Mouse (Mus musculus) midbrain, embryonic 14.5 days (tissue): Measurements from ENCODE around the gene Cpt1a. TPM values are rescaled to one million over a fixed set of nuclear protein-coding genes. Genes with fewer than 3 reads are reported as not detected.

Experiments used
- ATAC-seq: fragments of 200-750 bp; cut with Nextera tagmentation; 2 replicates; pipeline ENCODE4 v1.8.0; 2017; ENCODE audit warnings: moderate number of reproducible peaks, moderate library complexity; ENCODE audit not compliant: low FRiP score, low TSS enrichment
- DNase-seq: peaks from one replicate; pipeline ENCODE4 v3.0.0-alpha.2; 2015
- H3K27ac ChIP-seq: fragments of 300-500 bp; sonication (generic); replicated peaks from 2 replicates; pipeline ENCODE4 v1.5.1; 2014; ENCODE audit warnings: mild to moderate bottlenecking, low read depth, low read length, moderate library complexity
- H3K27me3 ChIP-seq: fragments of 300-500 bp; sonication (generic); 2 replicates; pipeline ENCODE4 v1.6.1; 2014; ENCODE audit warnings: low read length, control low read depth, mixed read lengths; ENCODE audit not compliant: control insufficient read depth, insufficient read depth
- H3K36me3 ChIP-seq: fragments of 300-500 bp; sonication (generic); 2 replicates; pipeline ENCODE4 v1.6.1; 2014; ENCODE audit warnings: low read length, control low read depth; ENCODE audit not compliant: control insufficient read depth, insufficient read depth
- H3K4me1 ChIP-seq: fragments of 300-500 bp; sonication (generic); 2 replicates; pipeline ENCODE4 v1.6.1; 2014; ENCODE audit warnings: mild to moderate bottlenecking, antibody characterized with exemption, low read length, control low read depth; ENCODE audit not compliant: control insufficient read depth, insufficient read depth
- H3K4me2 ChIP-seq: fragments of 300-500 bp; sonication (generic); 2 replicates; pipeline ENCODE4 v1.6.1; 2014; ENCODE audit warnings: mild to moderate bottlenecking, low read length, moderate library complexity
- H3K4me3 ChIP-seq: fragments of 300-500 bp; sonication (generic); replicated peaks from 2 replicates; pipeline ENCODE4 v1.5.1; 2014; ENCODE audit warnings: low read depth, low read length
- H3K9ac ChIP-seq: fragments of 300-500 bp; sonication (generic); replicated peaks from 2 replicates; pipeline ENCODE4 v1.6.1; 2014; ENCODE audit warnings: mild to moderate bottlenecking, low read length, moderate library complexity
- H3K9me3 ChIP-seq: fragments of 300-500 bp; sonication (generic); 2 replicates; pipeline ENCODE4 v1.6.1; 2016; ENCODE audit warnings: low read length, control low read depth, mixed read lengths; ENCODE audit not compliant: control insufficient read depth
- WGBS: fragments of 180-500 bp; shearing (Covaris S2); extraction: QIAGEN DNeasy Blood & Tissue Kit; methylation state at CpG from one replicate; pipeline ENCODE4 v1.1.7; 2014; 5-methylcytosine and 5-hydroxymethylcytosine counted together
- polyA plus RNA-seq: library from polyadenylated mRNA; unstranded; fragments of >200 nt; fragmentation: Nextera tagmentation; extraction: Ambion mirVana; gene quantifications from 2 replicates; pipeline ENCODE4 v1.2.1, GENCODE M21; 2014

Cpt1a gene
- polyA plus RNA-seq: 9.3 and 19.2 TPM in 2 replicates

DNA sequence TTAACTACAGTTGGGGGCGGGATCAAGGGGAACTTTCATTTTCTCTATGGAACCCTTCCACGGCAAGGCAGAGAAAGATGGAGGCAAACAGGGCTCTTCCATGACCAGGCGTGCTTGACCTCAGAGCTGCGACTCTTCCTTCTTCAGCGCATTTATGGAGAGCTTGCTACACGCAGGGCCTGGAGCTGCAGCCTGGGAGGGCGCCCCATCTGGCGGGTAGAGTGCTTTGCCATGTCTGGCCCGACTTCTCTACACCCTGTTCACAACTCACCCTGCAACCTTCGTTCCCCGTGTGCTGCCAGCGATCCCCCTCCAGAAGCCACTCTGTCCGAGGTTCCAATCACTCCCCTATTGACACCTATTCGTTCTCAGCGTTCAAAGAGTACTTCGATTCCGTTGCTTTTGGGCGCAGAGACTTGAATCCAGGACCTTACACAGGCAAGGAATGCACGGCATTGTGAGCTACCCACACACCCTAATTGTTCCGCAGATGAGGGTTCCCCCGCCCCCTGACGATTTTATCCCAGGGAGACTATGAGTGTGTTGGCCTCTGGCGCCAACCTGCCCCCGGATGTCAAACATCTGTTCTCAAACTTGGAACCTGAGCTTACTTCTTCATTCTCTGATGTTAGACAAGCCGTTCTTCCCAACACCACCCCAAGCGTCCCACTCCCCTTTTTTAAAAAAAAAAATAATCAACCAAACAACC, at the start of gene Cpt1a:
Gene Cpt1a, plus strand, starts transcription at position 74 of the 709 bp plus-strand sequence.
- Histone ChIP-seq H3K27me3 (peaks cover 31% of the 10 kb centered on the region), H3K36me3 (no peaks in the 10 kb centered on the region), H3K9me3 (no peaks in the 10 kb centered on the region), H3K4me1 (peaks cover 27% of the 10 kb centered on the region), H3K27ac (no peak within 1 kb of the TSS), H3K4me2 (peak within 1 kb of the TSS; percentile 85), H3K4me3 (peak within 1 kb of the TSS; percentile 50), H3K9ac (peak within 1 kb of the TSS; percentile 50; the same call in 1 of the 2 replicates)
- WGBS: 6% methylated on average over 26 of the region's 26 CpGs
- DNase-seq: peak; percentile 31
- ATAC-seq: no peak

DNA sequence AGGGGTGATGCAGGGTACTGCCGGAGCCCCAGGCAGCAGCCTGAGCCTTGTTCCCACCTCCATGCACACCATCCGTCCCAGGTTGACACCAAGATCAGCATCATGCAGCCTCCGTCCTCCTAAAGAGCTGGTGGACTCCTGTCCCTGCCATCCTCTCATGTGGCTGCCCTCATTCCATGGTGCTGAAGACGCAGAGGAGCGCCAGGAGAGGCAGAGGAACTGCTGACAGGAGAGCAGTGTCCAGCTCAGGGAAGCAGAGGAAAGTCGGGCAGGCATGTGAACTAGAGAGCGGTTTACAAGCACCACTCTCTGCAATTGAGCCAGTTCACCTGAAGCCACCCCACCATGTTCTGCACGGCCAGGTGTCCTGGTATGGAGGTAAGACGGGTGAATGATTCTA, 48.8 kb upstream of the Cpt1a start:
- Histone ChIP-seq H3K4me2 (no peak overlapping the region), H3K27ac (no peak overlapping the region), H3K27me3 (no peaks in the 10 kb centered on the region), H3K4me3 (no peak overlapping the region), H3K36me3 (peaks cover 95% of the 10 kb centered on the region), H3K9me3 (no peaks in the 10 kb centered on the region), H3K9ac (no peak overlapping the region), H3K4me1 (no peaks in the 10 kb centered on the region)
- no peak for ATAC-seq
- WGBS: 92% methylated on average over 9 of the region's 9 CpGs
- DNase-seq: no peak

DNA sequence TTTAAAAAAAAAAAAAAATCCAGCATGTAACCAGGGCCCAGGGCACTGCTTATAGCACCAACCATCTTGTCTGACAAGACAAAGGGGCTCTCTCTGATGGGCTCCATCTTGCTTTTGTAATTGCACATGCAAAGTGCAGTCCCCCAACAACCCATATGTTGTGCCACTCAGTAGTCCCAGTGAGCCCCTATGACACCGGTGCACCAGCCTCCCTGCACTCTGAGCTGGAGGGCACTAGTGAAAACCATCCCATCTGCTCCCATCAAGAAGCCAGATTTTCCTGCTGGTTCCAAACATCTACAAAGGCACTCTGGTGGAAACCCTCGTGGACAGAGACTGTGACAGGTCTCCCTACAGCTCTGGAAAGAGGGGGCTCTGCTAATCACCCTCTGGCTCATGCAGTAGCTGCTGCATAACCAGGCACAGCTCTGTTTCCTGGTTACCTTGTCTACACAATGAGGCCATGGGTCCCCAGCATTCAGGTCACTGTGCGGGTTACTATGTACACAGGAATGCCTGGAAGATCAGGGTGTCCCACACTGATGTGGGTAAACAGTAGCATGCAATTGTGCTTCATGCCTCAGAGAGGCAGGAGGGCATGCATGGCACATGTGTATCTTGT, 46.3 kb upstream of the Cpt1a start:
- Histone ChIP-seq H3K27me3 (no peaks in the 10 kb centered on the region), H3K4me3 (no peak overlapping the region), H3K9ac (no peak overlapping the region), H3K36me3 (peaks cover 87% of the 10 kb centered on the region), H3K9me3 (no peaks in the 10 kb centered on the region), H3K4me2 (no peak overlapping the region), H3K27ac (no peak overlapping the region), H3K4me1 (no peaks in the 10 kb centered on the region)
- DNase-seq (no peak), ATAC-seq (no peak)
- WGBS: 85% methylated on average over 3 of the region's 3 CpGs

DNA sequence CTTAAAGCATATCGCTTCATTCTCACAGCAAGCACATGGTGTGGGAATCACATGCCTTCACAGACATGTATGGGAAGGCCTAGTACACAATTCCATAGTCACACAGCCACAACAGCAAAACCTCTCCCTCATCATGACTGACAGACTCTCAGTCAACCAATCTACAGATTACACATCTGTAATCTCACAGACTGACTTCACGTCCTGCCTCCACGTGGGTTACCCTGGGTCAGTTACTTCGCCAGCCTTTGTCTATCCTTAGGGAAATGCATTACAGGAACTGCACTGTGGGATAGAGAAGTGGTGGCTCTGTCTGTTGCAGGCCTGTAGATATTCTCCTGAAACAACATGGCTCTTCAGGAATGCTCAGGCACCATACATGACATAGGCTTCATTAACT, 40.2 kb upstream of the Cpt1a start:
- DNase-seq (no peak), ATAC-seq (no peak)
- Histone ChIP-seq H3K4me3 (peak overlapping the region; percentile 77), H3K9ac (peak overlapping the region; percentile 89), H3K27ac (no peak overlapping the region), H3K36me3 (peaks cover 58% of the 10 kb centered on the region), H3K4me1 (peaks cover 19% of the 10 kb centered on the region), H3K9me3 (no peaks in the 10 kb centered on the region), H3K27me3 (no peaks in the 10 kb centered on the region), H3K4me2 (peak overlapping the region; percentile 74)
- WGBS: 85% methylated on average over 4 of the region's 4 CpGs

DNA sequence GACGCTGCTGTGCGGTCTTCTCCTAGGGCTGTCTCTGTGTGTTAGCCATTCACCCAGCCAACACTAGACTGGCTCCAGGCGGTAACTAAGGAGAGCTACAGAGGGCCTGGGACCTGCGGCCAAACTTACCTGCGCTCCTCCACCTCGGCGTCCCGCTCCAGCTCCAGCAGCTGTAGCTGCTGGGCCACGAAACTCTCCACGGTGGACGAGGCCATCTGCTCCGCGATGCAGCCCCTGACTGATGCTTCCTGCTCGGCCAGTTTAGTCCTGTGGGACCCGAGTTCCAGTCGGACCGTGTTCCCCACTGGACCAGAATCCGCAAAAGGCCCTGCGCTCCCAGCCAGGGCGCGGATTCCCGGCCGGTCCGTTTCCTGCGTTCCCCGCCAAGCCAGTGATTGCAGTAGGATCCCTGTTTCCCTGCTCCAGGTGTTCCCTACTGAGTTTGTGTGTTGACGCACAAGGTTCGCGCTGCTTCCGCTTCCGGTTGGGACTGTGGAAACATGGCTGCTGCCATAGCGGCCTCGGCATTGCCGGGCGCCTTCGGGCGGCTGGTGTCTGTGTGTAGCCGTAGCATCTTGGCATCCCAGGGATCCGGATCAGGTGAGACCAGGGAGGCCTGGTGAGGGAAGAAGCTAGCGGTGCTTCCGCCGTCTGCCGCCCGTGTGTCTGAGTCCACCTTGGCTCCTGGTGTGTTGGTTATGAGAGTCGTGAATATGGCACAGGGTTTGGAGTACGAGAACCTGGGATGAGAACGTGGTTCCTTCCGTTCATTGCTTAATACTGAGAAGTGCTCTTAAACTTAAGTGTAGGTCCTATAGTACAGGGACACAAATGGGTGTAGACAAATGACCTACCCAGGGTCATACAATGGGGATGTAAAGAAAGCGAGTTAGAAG, 39.3 kb upstream of the Cpt1a start, which contains the start of the genes Mrpl21 and Ighmbp2:
Gene Mrpl21, plus strand, starts transcription at position 330 of the 896 bp plus-strand sequence.
Gene Ighmbp2, minus strand, starts transcription at position 446 of the 896 bp plus-strand sequence.
- under 1% methylated on average over 49 of the region's 49 CpGs for WGBS
- peaks cover 19% of the 10 kb centered on the region for H3K4me1 ChIP-seq

DNA sequence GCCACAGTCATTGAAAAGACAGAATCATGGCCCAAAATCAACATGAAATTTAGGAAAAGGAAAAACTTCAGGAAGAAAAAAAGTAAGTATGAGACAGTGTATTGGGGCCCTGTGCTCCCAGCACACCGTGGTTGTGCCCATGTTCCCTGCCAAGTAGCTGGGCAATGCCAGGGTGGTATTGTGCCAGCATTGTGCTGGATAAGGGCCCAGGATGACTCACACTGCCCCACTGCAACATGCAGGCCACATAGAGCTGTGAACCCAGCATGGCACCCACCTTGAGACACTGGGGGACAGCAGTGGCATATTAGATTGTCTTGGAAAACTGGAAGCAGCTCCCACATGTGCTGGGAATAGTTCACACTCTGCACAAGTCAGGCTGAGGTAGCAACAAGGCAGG, 33.1 kb upstream of the Cpt1a start:
- Histone ChIP-seq H3K4me3 (no peak overlapping the region), H3K27me3 (no peaks in the 10 kb centered on the region), H3K9ac (no peak overlapping the region), H3K4me2 (no peak overlapping the region), H3K36me3 (peaks cover 74% of the 10 kb centered on the region), H3K9me3 (no peaks in the 10 kb centered on the region), H3K27ac (no peak overlapping the region), H3K4me1 (no peaks in the 10 kb centered on the region)
- ATAC-seq: no peak
- 93% methylated on average over 1 of the region's 1 CpGs for WGBS
- DNase-seq: no peak

More for the DNA sequence above, 39.3 kb upstream of the Cpt1a start, which contains the start of the genes Mrpl21 and Ighmbp2:
- Histone ChIP-seq H3K27me3 (no peaks in the 10 kb centered on the region), H3K4me3 (peak within 1 kb of the TSS; percentile 77), H3K4me2 (peak within 1 kb of the TSS; percentile 74), H3K36me3 (peaks cover 57% of the 10 kb centered on the region), H3K9ac (peak within 1 kb of the TSS; percentile 89), H3K27ac (peak within 1 kb of the TSS; percentile 66), H3K9me3 (no peaks in the 10 kb centered on the region)
- DNase-seq (peak; percentile 95), ATAC-seq (peak; percentile 94)

DNA sequence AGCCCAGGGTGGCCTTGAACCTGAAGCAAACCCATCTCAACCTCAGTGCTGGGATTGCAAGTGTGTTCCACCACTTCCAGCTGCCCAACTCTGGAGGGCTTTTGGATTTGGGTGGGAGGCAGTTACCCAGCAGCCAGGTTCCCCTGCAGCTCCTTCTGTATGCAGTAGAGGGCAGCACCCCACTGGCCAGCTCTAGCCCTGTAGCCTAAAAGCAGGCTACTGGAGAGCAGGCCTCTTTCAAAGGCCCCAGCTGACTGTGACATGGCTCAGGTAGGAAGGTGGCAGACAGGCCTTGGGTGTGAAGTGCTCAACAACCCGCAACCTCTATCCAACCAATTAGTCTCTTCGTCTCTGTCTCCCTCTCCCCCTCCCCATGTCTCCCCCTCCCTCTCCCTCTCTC, 30.1 kb upstream of the Cpt1a start:
- Histone ChIP-seq H3K4me3 (no peak overlapping the region), H3K27me3 (no peaks in the 10 kb centered on the region), H3K4me1 (no peaks in the 10 kb centered on the region), H3K9me3 (no peaks in the 10 kb centered on the region), H3K9ac (no peak overlapping the region), H3K36me3 (peaks cover 51% of the 10 kb centered on the region), H3K4me2 (no peak overlapping the region), H3K27ac (no peak overlapping the region)
- ATAC-seq (peak; percentile 63; the same call in 1 of the 2 replicates), DNase-seq (peak; percentile 78)
- WGBS: 89% methylated on average over 2 of the region's 2 CpGs

DNA sequence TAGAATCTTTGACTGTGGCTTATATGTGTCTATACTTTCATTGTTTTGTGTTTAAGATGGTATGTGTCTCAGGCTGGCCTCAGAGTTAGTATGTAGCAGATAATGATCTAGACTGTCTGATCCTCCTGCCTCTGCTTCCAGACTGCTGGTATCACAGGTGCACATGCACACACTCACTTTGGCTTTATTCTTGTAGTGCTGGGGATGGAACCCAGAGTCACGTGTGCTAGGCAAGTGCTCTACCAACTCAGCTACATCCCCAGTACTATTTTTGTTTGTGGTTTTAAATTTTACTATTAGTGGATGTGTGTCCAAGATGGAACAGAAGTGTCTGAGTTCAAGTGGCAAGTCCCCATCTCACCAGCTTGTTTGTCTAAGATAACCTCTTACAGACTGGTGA, 29.1 kb upstream of the Cpt1a start:
- Histone ChIP-seq H3K36me3 (peaks cover 43% of the 10 kb centered on the region), H3K4me1 (no peaks in the 10 kb centered on the region), H3K4me2 (no peak overlapping the region), H3K27me3 (no peaks in the 10 kb centered on the region), H3K27ac (no peak overlapping the region), H3K9ac (no peak overlapping the region), H3K4me3 (no peak overlapping the region), H3K9me3 (no peaks in the 10 kb centered on the region)
- DNase-seq (no peak), ATAC-seq (no peak)
- WGBS: 94% methylated on average over 1 of the region's 1 CpGs
